Mouse (Mus musculus): ENCODE results near the gene Pdyn. TPM values are rescaled to one million over a fixed set of nuclear protein-coding genes. Genes with fewer than 3 reads are reported as not detected.

The Pdyn gene
- 0.18 and 0.83 TPM in 2 replicates for polyA plus RNA-seq (2016; fragmentation: Nextera tagmentation; extraction: Ambion mirVana)

DNA sequence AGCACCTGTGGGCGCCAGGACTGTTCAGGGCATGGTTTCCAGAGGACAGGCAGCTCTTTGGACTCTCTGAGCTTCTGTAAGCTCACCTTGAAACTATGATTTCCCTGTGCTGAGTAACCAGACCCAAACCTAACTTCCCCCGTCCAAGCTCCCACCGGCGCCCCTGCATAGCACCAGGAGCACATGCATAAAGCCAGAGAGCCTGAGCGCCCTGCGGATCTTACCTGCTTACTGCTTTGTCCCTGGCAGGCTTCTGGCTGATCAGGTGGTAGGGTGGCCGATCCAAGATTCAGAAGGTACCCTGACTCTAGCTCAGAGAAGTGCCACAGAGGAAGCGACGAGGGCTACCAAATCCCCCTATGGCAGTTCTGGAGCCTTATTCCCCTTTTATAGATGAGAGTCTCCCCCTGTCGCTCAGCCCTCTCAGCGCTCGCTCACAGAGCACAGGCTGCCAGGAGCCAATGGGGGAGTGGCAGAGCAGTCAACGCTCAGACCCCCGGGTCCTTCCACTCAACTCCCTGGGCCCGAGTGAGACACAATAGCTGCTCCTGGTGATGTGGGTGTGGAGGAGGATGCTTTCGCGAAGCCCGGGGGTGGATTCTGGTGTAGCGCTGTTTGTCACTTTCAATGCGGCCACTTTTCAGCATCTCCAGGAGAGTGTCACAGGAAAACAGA is at the start of gene Pdyn:
Pdyn (minus strand) TSS at position 361 of the 675 bp plus-strand sequence.
- ATAC-seq (ENCODE audit: insufficient number of reproducible peaks, low FRiP score), result no peak
- no peaks in the 10 kb centered on the region for H3K36me3 ChIP-seq
- peak within 1 kb of the TSS; percentile 51 for H3K4me2 ChIP-seq
- peaks cover under 1% of the 10 kb centered on the region; the same call in 1 of the 2 replicates for H3K9me3 ChIP-seq (replicated peaks)
- peaks cover 13% of the 10 kb centered on the region for H3K4me1 ChIP-seq (replicated peaks)
- WGBS, result 8% methylated on average over 20 of the region's 20 CpGs
- peak within 1 kb of the TSS; percentile 17; the same call in 1 of the 2 replicates for H3K4me3 ChIP-seq
- H3K27ac ChIP-seq (ENCODE audit: poor library complexity, severe bottlenecking), result no peak within 1 kb of the TSS
- peaks cover 63% of the 10 kb centered on the region for H3K27me3 ChIP-seq (replicated peaks)
- no peak within 1 kb of the TSS for H3K9ac ChIP-seq

DNA sequence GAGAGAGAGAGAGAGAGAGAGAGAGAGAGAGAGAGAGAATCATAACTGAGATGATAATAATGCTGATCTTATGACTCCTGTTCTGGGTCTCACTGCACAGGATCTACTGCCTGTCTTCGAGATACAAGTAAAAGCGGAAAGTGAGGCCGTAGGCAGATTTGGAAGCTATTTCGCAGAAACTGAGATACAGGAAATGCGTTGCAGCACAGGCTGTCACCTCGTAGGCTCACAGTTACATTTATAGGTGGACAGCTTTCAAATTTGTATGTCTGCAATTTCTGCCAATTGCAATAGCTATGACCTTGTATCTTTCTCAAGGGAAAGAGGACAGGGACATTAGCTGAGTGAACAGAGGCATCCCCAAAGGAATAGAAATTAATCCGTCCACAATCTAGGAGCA is 42.4 kb upstream of the Pdyn start:
- 80% methylated on average over 7 of the region's 7 CpGs for WGBS
- no peaks in the 10 kb centered on the region for H3K9me3 ChIP-seq (replicated peaks)
- no peak for ATAC-seq (ENCODE audit: insufficient number of reproducible peaks, low FRiP score)

DNA sequence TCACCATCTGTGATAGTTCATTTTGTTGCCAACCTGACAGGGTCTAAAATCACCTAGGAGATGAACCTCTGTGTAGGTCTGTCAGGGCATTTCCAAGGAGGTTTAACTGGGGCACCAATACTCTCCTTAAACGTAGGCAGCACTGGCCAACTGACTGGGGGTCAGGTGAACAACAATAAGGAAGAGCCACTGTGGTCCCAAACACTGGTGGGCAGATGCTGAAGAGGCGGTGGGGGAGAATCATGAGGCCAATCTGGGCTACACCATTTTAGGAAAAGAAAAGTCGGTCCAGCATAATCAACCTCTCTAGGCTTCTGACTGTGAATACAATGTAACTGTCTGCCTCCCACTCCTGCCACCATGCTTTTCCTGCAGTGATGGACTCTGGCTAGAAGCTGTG is 40.9 kb upstream of the Pdyn start:
- Histone ChIP-seq H3K4me2 (no peak overlapping the region), H3K36me3 (no peaks in the 10 kb centered on the region), H3K27me3 (replicated peaks) (no peaks in the 10 kb centered on the region), H3K4me1 (replicated peaks) (0 out of 2 replicates have a peak, but pooled peaks cover 5% of the 10 kb centered on the region), H3K27ac (ENCODE audit: poor library complexity, severe bottlenecking) (no peak overlapping the region), H3K4me3 (no peak overlapping the region), H3K9me3 (replicated peaks) (no peaks in the 10 kb centered on the region), H3K9ac (no peak overlapping the region)
- WGBS, result 71% methylated on average over 3 of the region's 3 CpGs
- ATAC-seq (ENCODE audit: insufficient number of reproducible peaks, low FRiP score), result no peak

More for the DNA sequence above, 42.4 kb upstream of the Pdyn start:
- Histone ChIP-seq H3K27me3 (replicated peaks) (no peaks in the 10 kb centered on the region), H3K36me3 (no peaks in the 10 kb centered on the region), H3K4me3 (no peak overlapping the region), H3K4me2 (no peak overlapping the region), H3K9ac (no peak overlapping the region), H3K4me1 (replicated peaks) (0 out of 2 replicates have a peak, but pooled peaks cover 5% of the 10 kb centered on the region), H3K27ac (ENCODE audit: poor library complexity, severe bottlenecking) (no peak overlapping the region)

DNA sequence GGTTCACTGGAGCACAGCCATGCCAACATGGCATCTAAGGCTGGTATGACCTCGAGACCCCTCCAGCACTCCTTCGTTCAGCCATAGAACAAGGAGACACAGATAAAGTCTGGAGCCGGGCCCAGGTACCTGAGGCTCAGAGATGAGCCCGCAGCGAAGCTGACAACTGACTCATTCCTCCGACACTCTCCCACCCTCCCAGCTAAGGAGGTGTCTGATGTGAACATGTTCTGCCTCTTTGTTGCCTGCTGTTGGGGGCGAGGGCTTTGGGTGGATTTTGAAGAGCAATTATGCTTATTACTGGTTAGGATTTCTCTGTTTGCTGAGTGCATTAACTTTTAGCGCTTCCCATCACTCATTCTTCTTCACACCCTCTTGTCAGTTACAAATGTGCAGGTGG is 34.4 kb upstream of the Pdyn start:
- H3K9me3 ChIP-seq (replicated peaks), result no peaks in the 10 kb centered on the region
- H3K36me3 ChIP-seq, result no peaks in the 10 kb centered on the region
- H3K9ac ChIP-seq, result no peak overlapping the region
- H3K4me1 ChIP-seq (replicated peaks), result no peaks in the 10 kb centered on the region
- no peak overlapping the region for H3K27ac ChIP-seq (ENCODE audit: poor library complexity, severe bottlenecking)
- H3K4me2 ChIP-seq, result no peak overlapping the region
- ATAC-seq (ENCODE audit: insufficient number of reproducible peaks, low FRiP score), result no peak
- no peaks in the 10 kb centered on the region for H3K27me3 ChIP-seq (replicated peaks)
- H3K4me3 ChIP-seq, result no peak overlapping the region
- 60% methylated on average over 8 of the region's 8 CpGs for WGBS

DNA sequence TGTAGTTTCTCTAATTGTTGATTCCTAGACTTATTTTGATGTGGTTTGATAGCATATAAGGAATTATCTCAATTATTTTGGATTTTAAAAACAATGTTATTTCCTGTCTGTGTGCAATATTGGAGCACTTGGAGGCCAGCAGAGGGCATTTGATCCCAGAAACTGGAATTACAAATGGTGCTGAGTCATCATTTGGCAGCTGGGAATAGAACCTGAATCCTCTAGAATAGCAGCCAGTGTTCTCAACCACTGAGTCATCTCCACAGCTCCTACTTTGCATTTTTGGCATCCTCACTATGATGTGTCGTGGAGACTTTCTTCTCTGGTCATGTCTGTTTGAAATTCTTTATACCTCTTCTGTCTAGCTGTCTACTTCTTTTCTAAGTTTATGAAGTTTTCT is 30.0 kb upstream of the Pdyn start:
- Histone ChIP-seq H3K27me3 (replicated peaks) (no peaks in the 10 kb centered on the region), H3K9me3 (replicated peaks) (no peaks in the 10 kb centered on the region), H3K9ac (no peak overlapping the region), H3K27ac (ENCODE audit: poor library complexity, severe bottlenecking) (no peak overlapping the region), H3K4me3 (no peak overlapping the region), H3K4me2 (no peak overlapping the region), H3K36me3 (no peaks in the 10 kb centered on the region), H3K4me1 (replicated peaks) (no peaks in the 10 kb centered on the region)
- ATAC-seq (ENCODE audit: insufficient number of reproducible peaks, low FRiP score), result no peak
- WGBS, result 78% methylated on average over 1 of the region's 1 CpGs

DNA sequence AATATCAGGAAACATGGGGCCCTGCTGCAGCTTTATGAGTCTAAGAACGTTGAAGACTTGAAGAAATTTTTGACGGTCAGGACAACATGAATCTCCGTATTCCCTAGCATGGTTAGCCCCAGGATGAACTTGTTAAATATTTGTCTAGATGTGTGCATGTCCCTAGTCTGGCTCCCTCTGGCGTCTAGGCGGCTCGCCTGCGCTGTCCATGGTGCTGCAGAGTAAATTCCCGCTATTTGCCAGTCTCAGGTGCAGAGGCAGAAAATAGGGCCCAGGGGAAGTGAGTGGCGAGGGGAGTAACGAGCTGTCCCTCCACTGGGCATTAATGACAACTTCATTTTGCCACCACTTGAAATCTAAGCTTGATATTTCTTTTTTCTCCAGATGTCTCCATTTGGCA is 16.0 kb upstream of the Pdyn start:
- ATAC-seq (ENCODE audit: insufficient number of reproducible peaks, low FRiP score), result no peak
- Histone ChIP-seq H3K9me3 (replicated peaks) (no peaks in the 10 kb centered on the region; the same call in 1 of the 2 replicates), H3K4me2 (no peak overlapping the region), H3K27me3 (replicated peaks) (peaks cover 4% of the 10 kb centered on the region), H3K36me3 (no peaks in the 10 kb centered on the region), H3K27ac (ENCODE audit: poor library complexity, severe bottlenecking) (no peak overlapping the region), H3K4me3 (no peak overlapping the region), H3K9ac (no peak overlapping the region), H3K4me1 (replicated peaks) (no peaks in the 10 kb centered on the region)
- 17% methylated on average over 10 of the region's 10 CpGs for WGBS

DNA sequence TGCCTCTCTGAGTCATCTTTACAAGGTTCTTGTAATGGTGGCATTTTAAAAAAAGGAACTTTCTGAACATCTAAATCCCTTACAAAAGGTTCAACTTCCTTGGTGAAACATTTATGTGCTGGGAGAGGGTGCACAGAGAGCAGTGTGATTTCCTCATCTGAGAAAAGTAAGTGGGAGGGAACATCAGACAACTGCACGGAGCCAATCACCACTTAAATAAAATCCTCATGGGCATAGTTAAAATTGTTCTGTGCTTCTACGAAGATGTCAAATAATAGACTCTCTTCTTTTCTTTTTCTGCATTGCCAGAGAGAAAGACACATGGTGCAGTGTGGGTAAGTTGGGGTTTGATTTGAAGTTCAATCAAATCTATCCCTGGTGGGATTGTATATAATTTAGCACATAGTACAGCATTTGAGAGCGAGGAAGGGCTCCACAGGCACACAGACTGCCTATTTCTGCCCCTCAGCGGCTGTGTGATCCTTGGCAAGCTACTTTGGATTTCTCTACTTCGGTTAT is 13.4 kb upstream of the Pdyn start:
- H3K27me3 ChIP-seq (replicated peaks), result peaks cover 8% of the 10 kb centered on the region
- H3K27ac ChIP-seq (ENCODE audit: poor library complexity, severe bottlenecking), result no peak overlapping the region
- no peak overlapping the region for H3K9ac ChIP-seq
- H3K4me2 ChIP-seq, result no peak overlapping the region
- ATAC-seq (ENCODE audit: insufficient number of reproducible peaks, low FRiP score), result no peak
- no peaks in the 10 kb centered on the region for H3K36me3 ChIP-seq
- WGBS, result 57% methylated on average over 5 of the region's 5 CpGs
- no peak overlapping the region for H3K4me3 ChIP-seq
- H3K4me1 ChIP-seq (replicated peaks), result no peaks in the 10 kb centered on the region
- no peaks in the 10 kb centered on the region for H3K9me3 ChIP-seq (replicated peaks)

DNA sequence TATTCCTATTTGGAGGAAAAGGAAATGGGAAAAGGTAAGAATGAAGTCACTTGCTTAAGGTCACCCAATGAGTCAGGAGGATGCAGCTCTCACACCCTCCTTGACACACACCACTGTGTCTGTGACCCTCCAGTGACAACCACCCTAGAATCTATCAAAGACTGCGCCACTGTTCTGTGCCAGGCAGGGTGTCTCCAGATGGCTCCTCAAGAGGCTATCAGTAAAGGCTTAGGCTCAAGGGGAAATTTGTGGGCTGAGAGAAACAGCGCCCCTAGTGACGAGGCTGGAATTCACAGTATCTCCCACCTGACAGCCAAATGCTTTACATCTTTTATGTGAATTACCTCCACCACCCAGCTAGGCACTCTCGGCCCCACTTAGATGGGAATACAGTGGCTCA is 3.6 kb downstream of the Pdyn start:
- H3K4me2 ChIP-seq, result no peak overlapping the region
- H3K4me3 ChIP-seq, result no peak overlapping the region
- no peaks in the 10 kb centered on the region for H3K9me3 ChIP-seq (replicated peaks)
- peaks cover 13% of the 10 kb centered on the region for H3K4me1 ChIP-seq (replicated peaks)
- H3K27ac ChIP-seq (ENCODE audit: poor library complexity, severe bottlenecking), result no peak overlapping the region
- H3K27me3 ChIP-seq (replicated peaks), result peaks cover 59% of the 10 kb centered on the region
- no peak for ATAC-seq (ENCODE audit: insufficient number of reproducible peaks, low FRiP score)
- H3K36me3 ChIP-seq, result no peaks in the 10 kb centered on the region
- no peak overlapping the region for H3K9ac ChIP-seq
- WGBS, result 10% methylated on average over 4 of the region's 4 CpGs

DNA sequence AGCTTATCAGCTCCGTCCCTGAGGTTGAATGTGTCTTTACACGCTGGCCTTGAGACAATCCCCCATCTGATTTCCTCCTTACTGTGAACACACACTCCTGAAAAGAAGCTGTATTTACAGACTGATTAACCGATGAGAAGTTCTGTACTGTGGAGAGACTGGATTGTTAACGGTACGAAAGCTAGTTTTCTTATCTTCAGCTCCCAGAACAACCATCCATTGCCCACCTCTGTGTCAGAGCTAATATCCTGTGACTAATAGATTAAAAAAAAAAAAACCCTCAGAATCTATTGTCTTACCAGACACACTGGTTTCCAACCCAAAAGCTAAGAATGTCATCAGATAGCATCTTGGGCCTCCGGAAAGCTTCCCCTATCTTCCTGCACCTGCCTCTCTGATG is 5.3 kb downstream of the Pdyn start:
- no peak overlapping the region for H3K9ac ChIP-seq
- no peak overlapping the region for H3K4me2 ChIP-seq
- H3K9me3 ChIP-seq (replicated peaks), result no peaks in the 10 kb centered on the region
- ATAC-seq (ENCODE audit: insufficient number of reproducible peaks, low FRiP score), result no peak
- peaks cover 47% of the 10 kb centered on the region for H3K27me3 ChIP-seq (replicated peaks)
- 38% methylated on average over 6 of the region's 6 CpGs for WGBS
- no peaks in the 10 kb centered on the region for H3K36me3 ChIP-seq
- no peak overlapping the region for H3K4me3 ChIP-seq
- H3K27ac ChIP-seq (ENCODE audit: poor library complexity, severe bottlenecking), result no peak overlapping the region
- H3K4me1 ChIP-seq (replicated peaks), result peaks cover 11% of the 10 kb centered on the region

DNA sequence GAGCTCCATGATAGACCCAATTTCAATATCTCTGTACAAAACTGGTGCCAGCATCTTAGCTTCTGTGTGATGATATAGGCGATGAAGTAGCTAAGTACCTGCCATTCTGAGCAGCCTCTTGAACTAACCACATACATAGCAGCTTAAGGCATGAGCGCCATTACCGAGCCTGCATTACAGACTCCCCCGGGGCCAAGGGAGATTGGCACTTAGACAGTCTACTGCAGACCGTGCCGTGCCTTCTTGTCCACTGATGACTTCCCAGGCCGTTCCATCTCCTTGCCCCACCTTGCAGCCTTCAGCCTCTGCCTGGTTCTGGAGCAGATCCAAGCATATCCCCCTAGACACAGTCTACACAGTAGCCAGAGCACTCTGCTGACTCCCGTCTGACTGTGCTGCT is 7.0 kb downstream of the Pdyn start:
- H3K4me2 ChIP-seq, result no peak overlapping the region

DNA sequence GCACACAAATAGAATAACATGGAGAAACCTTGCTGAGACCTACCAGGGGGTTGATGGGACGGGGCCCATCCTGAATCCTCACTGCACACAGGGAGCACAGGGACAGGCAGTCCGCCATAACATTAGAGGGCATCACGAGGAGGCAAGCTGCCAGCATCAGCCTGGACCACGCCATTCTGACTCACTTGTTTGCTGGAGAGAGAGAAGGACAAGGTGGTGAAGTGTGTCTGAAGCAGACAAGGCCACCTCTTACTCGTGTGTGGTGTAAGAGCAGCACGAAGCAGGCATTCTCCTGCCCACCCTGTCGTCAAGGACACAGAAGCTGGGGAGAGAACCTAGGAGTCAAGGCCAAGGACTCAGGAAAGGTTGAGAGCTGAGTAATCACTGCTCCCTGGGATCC is 9.9 kb downstream of the Pdyn start:
- Histone ChIP-seq H3K4me2 (no peak overlapping the region), H3K9ac (no peak overlapping the region), H3K4me3 (no peak overlapping the region), H3K9me3 (replicated peaks) (no peaks in the 10 kb centered on the region), H3K27me3 (replicated peaks) (peaks cover 27% of the 10 kb centered on the region), H3K27ac (ENCODE audit: poor library complexity, severe bottlenecking) (no peak overlapping the region), H3K4me1 (replicated peaks) (no peaks in the 10 kb centered on the region), H3K36me3 (no peaks in the 10 kb centered on the region)
- peak; percentile 45; the same call in 1 of the 2 replicates for ATAC-seq (ENCODE audit: insufficient number of reproducible peaks, low FRiP score)
- 62% methylated on average over 7 of the region's 7 CpGs for WGBS

More for the DNA sequence above, 7.0 kb downstream of the Pdyn start:
- no peaks in the 10 kb centered on the region for H3K36me3 ChIP-seq
- H3K27me3 ChIP-seq (replicated peaks), result peaks cover 44% of the 10 kb centered on the region
- 79% methylated on average over 8 of the region's 8 CpGs for WGBS
- H3K4me3 ChIP-seq, result no peak overlapping the region
- no peaks in the 10 kb centered on the region for H3K4me1 ChIP-seq (replicated peaks)
- no peaks in the 10 kb centered on the region for H3K9me3 ChIP-seq (replicated peaks)
- H3K9ac ChIP-seq, result no peak overlapping the region
- ATAC-seq (ENCODE audit: insufficient number of reproducible peaks, low FRiP score), result no peak
- no peak overlapping the region for H3K27ac ChIP-seq (ENCODE audit: poor library complexity, severe bottlenecking)

All from heart, embryonic 12.5 days (tissue).